Mouse (Mus musculus) stomach, embryonic 14.5 days (tissue): Measurements from ENCODE around the gene Iqsec1. TPM values are rescaled to one million over a fixed set of nuclear protein-coding genes. Genes with fewer than 3 reads are reported as not detected.
A peak's percentile ranks its signal among the peaks of the same experiment; 100 is the strongest.

ENCODE experiments used
- ATAC-seq: fragments of 200-750 bp; cut with Nextera tagmentation; 2 replicates; pipeline ENCODE4 v1.8.0; 2017; ENCODE audit warnings: low read depth, moderate TSS enrichment; ENCODE audit not compliant: insufficient number of reproducible peaks, insufficient read depth, low FRiP score
- H3K27ac ChIP-seq: fragments of 300-500 bp; sonication (generic); 2 replicates; pipeline ENCODE4 v1.5.1; 2014; ENCODE audit warnings: mild to moderate bottlenecking, low read length, moderate library complexity, mixed read lengths
- H3K27me3 ChIP-seq: fragments of 300-500 bp; sonication (generic); 2 replicates; pipeline ENCODE4 v1.6.1; 2014; ENCODE audit warnings: low read length, control low read depth, mixed read lengths; ENCODE audit not compliant: control insufficient read depth, insufficient read depth
- H3K36me3 ChIP-seq: fragments of 300-500 bp; sonication (generic); 2 replicates; pipeline ENCODE4 v1.6.1; 2014; ENCODE audit warnings: mild to moderate bottlenecking, control low read depth, low read length, moderate library complexity, mixed read lengths; ENCODE audit not compliant: control insufficient read depth, insufficient read depth
- H3K4me1 ChIP-seq: fragments of 300-500 bp; sonication (generic); 2 replicates; pipeline ENCODE4 v1.6.1; 2014; ENCODE audit warnings: low read length, control low read depth, mixed read lengths; ENCODE audit not compliant: control insufficient read depth, insufficient read depth
- H3K4me2 ChIP-seq: fragments of 300-500 bp; sonication (generic); replicated peaks from 2 replicates; pipeline ENCODE4 v1.6.1; 2014; ENCODE audit warnings: low read depth, low read length, control low read depth
- H3K4me3 ChIP-seq: fragments of 300-500 bp; sonication (generic); 2 replicates; pipeline ENCODE4 v1.5.1; 2014; ENCODE audit warnings: low read depth, low read length, control low read depth
- H3K9ac ChIP-seq: fragments of 300-500 bp; sonication (generic); replicated peaks from 2 replicates; pipeline ENCODE4 v1.6.1; 2014; ENCODE audit warnings: low read depth, mild to moderate bottlenecking, control low read depth, low read length, moderate library complexity, mixed read lengths
- H3K9me3 ChIP-seq: fragments of 300-500 bp; sonication (generic); 2 replicates; pipeline ENCODE4 v1.6.1; 2016; ENCODE audit warnings: low read depth, low read length, control low read depth; ENCODE audit not compliant: control insufficient read depth
- WGBS: fragments of 180-500 bp; shearing (Covaris S2); extraction: QIAGEN DNeasy Blood & Tissue Kit; methylation state at CpG from one replicate; pipeline ENCODE4 v1.1.7; 2014; 5-methylcytosine and 5-hydroxymethylcytosine counted together
- polyA plus RNA-seq: library from polyadenylated mRNA; unstranded; fragments of >200 nt; fragmentation: Nextera tagmentation; extraction: Ambion mirVana; gene quantifications from 2 replicates; pipeline ENCODE4 v1.2.1, GENCODE M21; 2014

The Iqsec1 gene
- polyA plus RNA-seq, 1 experiment from 2014 or later, result 16.0 TPM

GRCm38 (mm10) chr6:90920510-90921220, 67.8 kb downstream of the Iqsec1 start:
- WGBS, result 30% methylated on average over 5 of the region's 5 CpGs
- Histone ChIP-seq H3K9ac (no peak overlapping the region), H3K9me3 (no peaks in the 10 kb centered on the region), H3K4me2 (no peak overlapping the region), H3K4me1 (peaks cover 16% of the 10 kb centered on the region), H3K36me3 (no peaks in the 10 kb centered on the region), H3K4me3 (no peak overlapping the region), H3K27ac (no peak overlapping the region), H3K27me3 (no peaks in the 10 kb centered on the region)
- no peak for ATAC-seq

GRCm38 (mm10) chr6:90919636-90920420, 68.7 kb downstream of the Iqsec1 start:
- ATAC-seq, result no peak
- Histone ChIP-seq H3K9me3 (no peaks in the 10 kb centered on the region), H3K27me3 (no peaks in the 10 kb centered on the region), H3K4me2 (no peak overlapping the region), H3K27ac (no peak overlapping the region), H3K4me3 (no peak overlapping the region), H3K36me3 (no peaks in the 10 kb centered on the region), H3K4me1 (peaks cover 16% of the 10 kb centered on the region), H3K9ac (no peak overlapping the region)
- 39% methylated on average over 4 of the region's 4 CpGs for WGBS

GRCm38 (mm10) chr6:90915585-90915984, 72.9 kb downstream of the Iqsec1 start:
- Histone ChIP-seq H3K9me3 (no peaks in the 10 kb centered on the region), H3K36me3 (no peaks in the 10 kb centered on the region), H3K4me3 (no peak overlapping the region), H3K9ac (no peak overlapping the region), H3K4me2 (no peak overlapping the region), H3K27me3 (no peaks in the 10 kb centered on the region), H3K4me1 (0 out of 2 replicates have a peak, but pooled peaks cover 7% of the 10 kb centered on the region), H3K27ac (0 out of 2 replicates have a peak overlapping the region, but pooled peaks have one; percentile 10)
- no peak for ATAC-seq
- WGBS, result 55% methylated on average over 2 of the region's 2 CpGs

GRCm38 (mm10) chr6:90913771-90914170, 74.7 kb downstream of the Iqsec1 start:
- Histone ChIP-seq H3K27ac (no peak overlapping the region), H3K27me3 (no peaks in the 10 kb centered on the region), H3K36me3 (no peaks in the 10 kb centered on the region), H3K4me2 (no peak overlapping the region), H3K9me3 (no peaks in the 10 kb centered on the region), H3K4me1 (no peaks in the 10 kb centered on the region), H3K4me3 (no peak overlapping the region), H3K9ac (no peak overlapping the region)
- WGBS, result 83% methylated on average over 5 of the region's 5 CpGs
- ATAC-seq, result no peak

GRCm38 (mm10) chr6:90912768-90913167, 75.7 kb downstream of the Iqsec1 start:
- Histone ChIP-seq H3K9ac (no peak overlapping the region), H3K4me3 (no peak overlapping the region), H3K27ac (no peak overlapping the region), H3K27me3 (no peaks in the 10 kb centered on the region), H3K36me3 (no peaks in the 10 kb centered on the region), H3K9me3 (no peaks in the 10 kb centered on the region), H3K4me1 (no peaks in the 10 kb centered on the region), H3K4me2 (no peak overlapping the region)
- WGBS, result 72% methylated on average over 6 of the region's 6 CpGs
- ATAC-seq, result no peak

- Histone ChIP-seq H3K4me2 (no peak overlapping the region), H3K9me3 (no peaks in the 10 kb centered on the region), H3K27me3 (no peaks in the 10 kb centered on the region), H3K4me1 (no peaks in the 10 kb centered on the region), H3K9ac (no peak overlapping the region), H3K4me3 (no peak overlapping the region), H3K27ac (no peak overlapping the region), H3K36me3 (no peaks in the 10 kb centered on the region)
- WGBS, result 64% methylated on average over 2 of the region's 2 CpGs
- ATAC-seq, result no peak
Observed at GRCm38 (mm10) chr6:90904143-90904542, 84.3 kb downstream of the Iqsec1 start.

GRCm38 (mm10) chr6:90900302-90900701, 88.2 kb downstream of the Iqsec1 start:
- Histone ChIP-seq H3K4me3 (no peak overlapping the region), H3K36me3 (no peaks in the 10 kb centered on the region), H3K27me3 (no peaks in the 10 kb centered on the region), H3K27ac (no peak overlapping the region), H3K4me1 (no peaks in the 10 kb centered on the region), H3K9ac (no peak overlapping the region), H3K9me3 (no peaks in the 10 kb centered on the region), H3K4me2 (no peak overlapping the region)
- WGBS, result 71% methylated on average over 6 of the region's 6 CpGs
- ATAC-seq, result no peak

- no peak for ATAC-seq
- 63% methylated on average over 1 of the region's 1 CpGs for WGBS
- Histone ChIP-seq H3K9me3 (no peaks in the 10 kb centered on the region), H3K4me2 (no peak overlapping the region), H3K4me1 (no peaks in the 10 kb centered on the region), H3K36me3 (no peaks in the 10 kb centered on the region), H3K27ac (no peak overlapping the region), H3K9ac (no peak overlapping the region), H3K4me3 (no peak overlapping the region), H3K27me3 (no peaks in the 10 kb centered on the region)
Observed at GRCm38 (mm10) chr6:90899266-90899665, 89.2 kb downstream of the Iqsec1 start.
